Mouse (Mus musculus) WW6 (cell line): ENCODE measurements around the gene Mctp1.

Experiments used
- DNase-seq: peaks from one replicate; pipeline ENCODE4 v3.0.0-alpha.2; 2013; ENCODE audit warnings: low read depth, low spot score

Gene Mctp1

DNA sequence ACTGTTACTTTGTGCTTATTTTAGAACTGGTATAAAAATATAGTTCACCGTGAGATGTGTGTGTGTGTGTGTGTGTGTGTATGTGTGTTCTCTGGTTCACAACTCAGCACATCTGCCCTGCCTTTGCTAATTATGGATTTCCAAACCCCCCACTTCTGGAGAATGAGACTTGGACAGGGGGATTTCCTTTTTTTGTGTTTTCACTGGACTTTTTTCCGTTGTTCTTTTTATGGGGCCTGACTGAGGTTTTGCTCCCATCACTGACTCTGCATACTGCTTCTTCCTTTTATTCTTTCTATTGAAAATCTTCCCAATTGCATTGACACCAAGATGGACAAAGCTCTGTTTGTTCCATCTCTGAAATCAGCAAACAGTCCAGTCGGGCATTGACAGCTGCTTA lies 438.7 kb downstream of the Mctp1 start:
- no peak for DNase-seq

GRCm38 (mm10) chr13:76824932-76825694 lies 440.8 kb downstream of the Mctp1 start:
- no peak for DNase-seq

DNA sequence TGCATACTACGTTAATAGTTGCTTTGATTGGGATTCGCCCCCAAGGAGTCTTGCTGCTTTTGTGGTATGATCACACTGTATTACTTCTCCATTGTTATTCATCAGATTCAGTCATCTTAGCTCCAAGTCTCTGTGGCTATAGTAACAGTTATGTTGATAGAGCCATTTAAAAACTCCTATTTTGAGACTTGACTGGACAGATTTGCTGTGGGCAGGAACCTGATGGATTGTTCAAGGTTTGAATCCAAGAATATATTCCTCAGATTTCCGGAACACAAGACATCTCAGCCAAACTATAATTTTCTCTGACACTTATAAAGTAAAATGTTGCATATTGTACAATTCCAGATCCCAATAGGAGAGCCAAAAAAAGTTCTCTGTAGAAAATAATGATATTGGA lies 443.4 kb downstream of the Mctp1 start:
- no peak for DNase-seq

DNA sequence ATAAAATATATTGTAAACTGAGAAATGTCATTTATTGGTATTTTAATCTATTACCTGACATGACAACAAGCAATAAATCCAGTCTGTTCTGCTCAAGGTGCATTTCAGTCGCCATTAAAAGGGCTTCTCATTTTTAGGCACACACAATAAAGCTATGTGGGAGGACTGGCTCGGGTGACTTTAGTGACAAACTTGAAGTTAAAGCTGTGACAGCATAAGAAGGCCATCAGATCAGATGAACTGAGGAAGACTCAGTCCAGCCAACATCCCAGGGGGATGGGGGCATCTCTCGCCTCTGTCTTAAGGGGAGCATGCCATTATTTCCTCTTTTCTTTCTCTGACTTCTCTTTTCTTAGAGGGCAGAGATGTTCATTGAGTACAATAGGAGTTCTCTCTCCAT lies 453.7 kb downstream of the Mctp1 start:
- DNase-seq, result no peak

DNA sequence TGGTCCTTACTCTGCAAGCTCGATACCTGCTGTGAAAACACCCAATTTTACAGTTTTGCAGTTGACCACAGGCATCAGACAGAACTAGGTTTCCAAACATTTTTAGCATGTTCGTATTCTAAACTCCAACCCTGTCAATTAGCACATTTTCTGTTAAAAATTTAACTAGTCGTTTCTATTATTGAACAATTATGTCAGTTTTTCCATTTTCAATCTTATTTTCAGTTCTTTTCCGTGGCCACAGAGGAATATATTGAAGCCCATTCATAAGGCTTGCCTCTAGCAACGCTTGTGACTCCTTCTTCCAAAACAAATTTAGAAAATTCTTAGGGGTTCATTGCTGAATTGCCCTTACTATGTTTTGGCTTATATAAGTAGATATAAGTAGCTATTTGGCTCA lies 456.4 kb downstream of the Mctp1 start:
- no peak for DNase-seq

DNA sequence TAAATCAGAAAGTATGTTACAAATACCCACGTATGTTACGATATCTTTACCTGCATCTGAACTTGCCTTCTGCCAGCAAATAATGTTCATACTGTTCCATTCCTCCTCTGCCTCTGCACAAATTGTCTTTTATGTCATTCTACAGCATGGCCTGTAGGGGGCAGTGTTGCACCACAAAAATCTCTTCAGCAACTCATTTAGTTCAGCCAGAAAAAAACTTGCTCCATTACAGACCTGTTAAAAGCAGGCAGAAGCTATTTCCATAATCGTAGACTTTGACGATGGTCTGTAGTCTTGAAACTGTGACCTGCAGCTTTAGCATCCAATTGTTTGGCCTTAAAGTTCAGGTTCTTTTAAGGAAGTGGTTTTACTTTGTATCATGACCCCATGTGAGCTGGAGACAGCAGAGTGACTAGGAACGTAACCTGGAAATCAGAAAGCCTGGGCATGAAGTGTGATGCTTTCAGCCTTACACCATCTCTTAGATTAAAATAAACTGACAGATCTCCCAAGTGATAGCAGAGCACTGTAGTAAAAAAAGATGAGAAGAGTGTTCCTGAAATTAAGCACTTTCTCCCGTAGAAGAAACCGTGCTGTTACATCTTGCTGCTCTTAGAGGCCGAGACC lies 460.4 kb downstream of the Mctp1 start:
- peak; percentile 5 for DNase-seq

- DNase-seq, result no peak
Observed at GRCm38 (mm10) chr13:76850412-76851054, 466.2 kb downstream of the Mctp1 start.

DNA sequence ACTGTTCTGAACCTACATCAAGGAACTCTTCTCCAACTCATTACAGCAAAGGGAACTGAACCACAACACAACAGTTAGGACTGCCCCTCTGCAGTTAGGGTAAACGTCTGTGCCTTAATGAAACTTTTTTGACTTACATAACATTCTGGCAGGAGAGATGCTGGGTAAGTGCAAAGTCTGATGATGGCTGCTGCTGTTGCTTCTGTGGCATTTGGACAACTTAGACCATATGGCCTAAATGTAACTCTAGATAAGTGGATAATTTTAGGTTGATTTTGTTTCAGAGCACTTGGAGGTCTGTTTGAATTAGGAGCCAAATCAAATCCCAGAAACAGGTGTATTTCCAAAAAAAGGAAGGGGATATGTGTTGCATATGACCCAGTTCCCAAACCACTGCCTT lies 470.0 kb downstream of the Mctp1 start:
- no peak for DNase-seq

DNA sequence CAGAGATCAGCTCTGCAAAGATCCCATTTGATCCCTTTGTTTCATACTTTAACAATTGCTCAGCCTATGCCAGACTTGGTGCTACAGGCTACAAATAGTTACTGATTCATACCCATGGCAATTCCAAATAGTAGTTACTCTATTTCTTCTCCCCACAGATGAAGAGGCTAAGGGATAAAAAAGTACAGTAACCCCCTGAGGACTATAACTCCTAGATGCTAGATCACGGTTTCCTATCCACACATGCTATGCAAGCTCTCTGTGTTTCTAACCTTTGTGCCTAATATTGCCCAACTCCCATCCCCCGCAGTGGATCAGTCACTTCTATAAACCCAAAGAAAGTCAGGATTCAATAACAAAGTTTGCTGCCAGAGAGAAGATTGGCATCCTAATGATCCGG lies 470.7 kb downstream of the Mctp1 start:
- DNase-seq, result no peak

GRCm38 (mm10) chr13:76857024-76857423 lies 472.7 kb downstream of the Mctp1 start:
- no peak for DNase-seq

GRCm38 (mm10) chr13:76858078-76858482 lies 473.7 kb downstream of the Mctp1 start:
- no peak for DNase-seq

DNA sequence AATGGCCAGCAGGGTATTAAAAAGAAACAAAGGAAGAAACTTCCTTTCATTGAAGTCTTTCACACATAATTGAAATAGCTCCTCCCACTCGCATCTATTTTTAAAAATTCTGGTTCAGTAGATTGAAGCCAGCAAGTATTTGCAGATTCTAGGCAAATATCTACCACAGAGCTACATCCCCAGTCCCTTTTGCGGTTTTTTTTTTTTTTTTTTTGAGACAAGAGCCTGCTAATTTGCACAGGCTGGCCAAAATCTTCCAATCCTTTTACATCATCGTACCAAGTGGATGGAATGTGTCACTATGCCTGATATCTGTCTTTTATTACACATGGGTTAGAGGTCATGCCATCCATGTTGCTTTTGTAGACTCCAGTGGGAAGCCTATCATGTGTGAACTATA lies 486.0 kb downstream of the Mctp1 start:
- DNase-seq, result no peak

GRCm38 (mm10) chr13:76877887-76878763 lies 493.8 kb downstream of the Mctp1 start:
- no peak for DNase-seq

DNA sequence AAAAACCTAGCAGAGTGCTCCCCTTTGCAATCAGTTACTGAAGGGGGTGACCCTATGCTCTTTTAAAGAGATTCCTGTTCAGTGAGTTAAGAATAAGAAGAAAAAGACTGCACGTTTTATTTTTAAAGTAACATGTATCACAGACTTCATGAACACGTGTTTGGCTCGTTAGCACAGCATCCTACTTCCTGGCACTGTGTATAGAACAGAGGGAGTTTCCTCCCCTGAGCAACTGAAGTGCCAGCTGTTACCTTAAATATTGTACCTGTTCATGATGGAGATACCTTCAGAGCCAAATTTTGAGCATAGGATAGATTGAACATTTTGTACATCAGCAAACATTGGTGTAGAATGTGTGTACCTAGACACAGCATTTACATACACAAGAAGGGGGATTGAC lies 494.7 kb downstream of the Mctp1 start:
- DNase-seq, result no peak

DNA sequence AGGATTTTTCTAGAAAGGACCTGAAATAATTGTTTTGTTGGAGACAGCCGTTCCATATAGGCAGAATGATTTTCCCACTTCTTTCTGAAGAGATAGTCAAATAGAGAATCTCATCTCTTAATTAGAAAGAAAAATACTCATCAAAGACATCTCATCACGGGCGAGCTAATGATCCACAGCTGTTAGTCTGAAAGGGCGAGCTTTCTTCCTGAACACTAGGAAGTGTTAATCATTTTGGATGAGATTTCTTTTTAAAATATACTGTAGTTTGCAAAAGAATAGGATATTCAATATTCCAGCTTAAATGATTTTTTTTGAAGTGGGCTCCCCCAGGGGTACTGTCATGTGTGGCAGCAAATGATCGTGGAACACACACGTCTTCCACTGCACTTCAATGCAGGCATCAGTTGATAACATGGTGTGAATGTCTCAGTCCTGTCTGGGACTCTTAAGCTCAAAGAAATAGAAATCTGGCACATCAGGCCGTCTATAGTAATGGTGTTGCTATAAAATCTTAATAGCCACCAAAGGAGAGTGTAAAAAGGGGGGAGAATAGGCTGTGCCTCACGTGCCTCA lies 500.3 kb downstream of the Mctp1 start:
- no peak for DNase-seq

- no peak for DNase-seq
Observed at GRCm38 (mm10) chr13:76892987-76893386, 508.7 kb downstream of the Mctp1 start.

- DNase-seq, result no peak
Observed at GRCm38 (mm10) chr13:76895770-76896456, 511.6 kb downstream of the Mctp1 start.

- DNase-seq, result no peak
Observed at GRCm38 (mm10) chr13:76896457-76896790, 512.1 kb downstream of the Mctp1 start.

GRCm38 (mm10) chr13:76918321-76918720 lies 534.0 kb downstream of the Mctp1 start:
- DNase-seq, result no peak

DNA sequence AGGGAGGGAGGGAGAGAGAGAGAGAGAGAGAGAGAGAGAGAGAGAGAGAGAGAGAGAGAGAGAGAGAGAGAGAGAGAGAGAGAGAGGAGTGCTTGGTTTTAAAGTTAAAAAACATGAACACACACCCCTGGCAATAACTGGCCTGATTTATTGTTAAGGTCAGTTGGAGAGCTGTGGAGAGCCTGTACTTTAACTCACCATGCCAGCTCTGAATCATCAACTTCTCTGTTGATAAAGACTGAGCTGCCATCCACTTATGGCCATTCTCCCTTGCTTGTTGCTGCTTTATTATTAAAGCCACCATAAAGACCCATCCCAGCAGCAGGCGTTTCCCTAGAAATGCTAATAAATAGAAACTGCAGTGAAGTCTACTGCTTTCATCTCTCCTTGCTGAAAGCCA lies 542.5 kb downstream of the Mctp1 start:
- no peak for DNase-seq

DNA sequence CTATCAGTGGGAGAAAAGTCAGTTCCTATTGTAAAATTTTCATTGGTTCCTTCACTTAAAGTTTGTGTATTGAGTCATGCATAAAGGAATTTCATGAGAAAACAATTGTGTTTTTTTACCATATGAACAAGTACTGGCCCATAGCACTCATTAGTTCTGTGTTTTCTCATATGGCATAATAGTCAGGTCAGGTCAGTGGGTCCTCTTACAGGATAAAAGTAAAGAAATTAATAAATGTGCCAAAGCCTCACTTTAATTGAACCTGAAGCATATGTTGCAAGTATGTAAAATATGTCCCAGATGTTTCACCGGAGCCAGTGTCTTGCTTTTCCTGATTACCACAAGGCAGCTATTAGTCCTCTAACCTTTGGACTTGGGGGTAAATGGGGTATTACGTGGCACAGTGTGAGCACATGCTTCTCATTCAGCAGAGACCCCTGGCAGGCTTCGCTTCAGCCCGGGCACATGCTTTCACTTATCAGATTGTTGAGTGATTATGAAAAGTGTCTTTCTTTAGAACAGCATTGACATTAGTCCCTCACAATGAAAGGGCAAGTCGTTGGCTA lies 543.6 kb downstream of the Mctp1 start:
- no peak for DNase-seq
